Mouse (Mus musculus) E14TG2a.4 (cell line): ENCODE data around the gene Rps6ka3.

ENCODE experiments used
- CTCF ChIP-seq: conservative IDR thresholded peaks from 2 replicates; pipeline ENCODE4 v1.5.1; 2014; ENCODE audit warnings: low read length
- POU5F1 ChIP-seq: IDR thresholded peaks from 2 replicates; pipeline ENCODE4 v1.6.1; 2014; ENCODE audit warnings: low read length, borderline replicate concordance

GRCm38 (mm10) chrX:159269072-159269471 is 59.0 kb downstream of the Rps6ka3 start:
- peak; percentile 15; the same call in 1 of the 2 replicates for TF ChIP-seq CTCF
- TF ChIP-seq POU5F1: no peak
